Mouse (Mus musculus) testis, adult 10 weeks (tissue): ENCODE measurements around the gene Gmcl1. TPM values are rescaled to one million over a fixed set of nuclear protein-coding genes. Genes with fewer than 3 reads are reported as not detected.

Experiments used
- polyA plus RNA-seq: library from polyadenylated mRNA; stranded (reverse); fragments of 350-450 nt; fragmentation: Illumina TruSeq; extraction: RNeasy Lipid Tissue Mini Kit (QIAGEN cat#74804); gene quantifications from one replicate; pipeline ENCODE4 v1.2.3, GENCODE M21; 2014; ENCODE audit warnings: low read depth, low replicate concordance

The Gmcl1 gene
- polyA plus RNA-seq: 188 TPM

DNA sequence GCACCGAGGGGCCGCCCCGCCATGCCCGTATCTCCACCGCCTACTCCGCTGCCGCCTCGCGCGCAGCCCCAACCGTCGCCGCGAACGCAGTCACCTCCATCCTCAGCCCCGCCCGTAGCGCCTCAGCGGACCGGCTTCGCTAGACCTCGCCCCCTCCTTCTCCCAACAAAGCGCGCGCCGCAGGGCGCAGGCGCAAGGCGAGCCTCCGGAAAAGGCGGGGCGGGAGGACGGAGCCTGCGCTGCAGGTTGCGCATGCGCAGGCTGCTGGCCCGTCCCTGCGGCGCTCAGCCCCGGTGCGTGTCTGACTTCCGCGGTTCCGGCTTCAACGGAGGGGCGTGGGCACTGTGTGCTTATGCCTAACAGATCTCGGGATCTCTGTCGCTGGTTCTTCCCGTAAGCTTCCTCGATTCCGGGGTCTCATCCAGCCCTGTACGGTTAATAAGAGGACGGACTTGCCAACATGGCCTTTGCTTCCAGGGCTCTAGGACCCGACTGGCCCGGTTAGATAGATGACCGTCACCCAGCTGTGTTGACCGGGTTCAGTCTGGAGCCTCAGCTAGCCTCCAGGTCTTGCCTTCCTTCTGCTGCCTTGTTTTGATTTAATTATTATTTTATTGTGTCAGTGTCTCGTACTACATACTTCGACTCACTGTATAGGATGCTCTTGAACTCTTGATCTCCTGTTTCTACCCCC lies at the start of gene Gmcl1:
Gmcl1 (minus strand) TSS at position 201 of the 694 bp plus-strand sequence.

DNA sequence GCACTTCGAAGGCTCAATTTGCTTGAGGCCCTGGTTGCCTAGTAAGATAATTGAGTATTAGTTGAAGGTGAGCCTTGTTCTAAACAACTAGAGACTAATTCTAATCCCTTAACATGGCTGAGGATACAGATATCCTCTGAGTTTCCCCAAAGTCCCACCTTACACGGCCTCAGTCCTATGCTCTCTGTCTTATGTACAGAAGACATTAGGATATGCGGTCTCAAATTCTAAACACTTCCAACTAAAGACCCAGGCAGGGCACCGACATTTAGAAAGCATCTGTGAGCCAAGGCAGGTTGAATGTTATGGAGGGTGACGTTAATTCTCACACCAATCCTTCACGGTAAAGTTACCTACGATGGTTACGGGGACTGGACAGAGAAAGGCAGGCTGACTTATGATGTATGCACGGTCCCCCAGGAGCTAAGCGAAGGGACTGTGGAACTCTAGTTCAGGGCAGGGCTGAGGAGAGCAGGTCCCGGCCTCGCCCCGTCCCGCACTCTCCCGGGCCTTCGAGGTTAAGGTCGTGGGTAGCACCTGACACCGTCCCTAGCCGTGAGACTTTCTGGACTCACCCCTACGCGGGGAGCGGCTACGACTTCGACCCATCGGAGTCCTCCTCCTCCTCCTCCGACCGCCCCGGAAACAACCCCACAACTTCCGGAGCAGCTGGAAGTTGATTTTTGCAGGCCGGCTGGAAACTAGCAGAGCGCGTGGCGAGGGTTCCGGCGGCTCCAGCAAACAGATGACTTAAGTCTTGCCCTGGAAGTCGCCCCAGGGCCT lies 49.1 kb downstream of the Gmcl1 start, which contains the start of gene Snrnp27:
Snrnp27 (minus strand) TSS at position 651 of the 783 bp plus-strand sequence.

DNA sequence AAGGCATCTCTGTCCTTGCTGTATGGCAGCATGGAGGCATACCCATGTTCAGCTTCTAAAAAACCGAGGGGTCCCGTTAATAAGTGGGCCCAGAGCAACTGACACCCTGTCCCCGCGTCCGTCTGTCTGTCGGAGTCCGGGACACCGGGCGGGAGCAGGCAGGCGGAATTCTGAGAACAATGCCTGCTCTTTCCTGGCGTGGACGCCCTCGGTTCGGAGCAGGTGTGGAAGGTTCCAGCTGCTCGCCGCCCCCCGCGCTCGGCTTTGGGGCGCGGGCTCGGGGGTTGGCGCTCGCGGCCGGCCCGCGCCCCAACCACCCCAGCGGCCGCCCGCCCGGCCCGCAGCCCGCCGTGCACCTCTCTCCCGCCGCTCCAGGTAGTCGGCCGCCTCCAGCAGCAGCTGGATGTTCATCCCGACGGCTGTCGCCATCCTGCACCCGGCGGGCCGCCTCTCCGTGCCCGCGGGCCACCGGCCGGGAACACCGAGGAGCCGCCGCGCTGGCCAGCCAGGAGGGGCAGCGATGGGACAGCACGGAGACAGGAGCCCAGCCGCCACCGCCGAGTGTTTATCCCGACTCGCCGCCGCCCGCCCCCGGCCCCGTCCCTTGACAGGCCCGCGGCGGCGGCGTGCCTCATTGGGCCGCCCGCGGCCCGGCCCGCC lies 64.5 kb downstream of the Gmcl1 start, which contains the start of gene Mxd1:
Mxd1 (minus strand) TSS at position 582 of the 660 bp plus-strand sequence.

Other genes with a start within 250 kb of the Gmcl1 start
- 43.3 TPM for gene Pcbp1, start 207.1 kb downstream of the Gmcl1 start, polyA plus RNA-seq
- not detected for gene Asprv1, start 105.2 kb downstream of the Gmcl1 start, polyA plus RNA-seq
- 18.1 TPM for gene Mxd1, start 64.2 kb downstream of the Gmcl1 start, polyA plus RNA-seq
- gene Snrnp27, start 48.9 kb downstream of the Gmcl1 start, polyA plus RNA-seq: 118 TPM
- gene Anxa4, start 60.2 kb upstream of the Gmcl1 start, polyA plus RNA-seq: 17.1 TPM
- gene Aak1, start 116.1 kb upstream of the Gmcl1 start, polyA plus RNA-seq: 29.5 TPM